Mouse (Mus musculus): ENCODE data around the gene Olfr361.
"Not testable (repeated sequence)": the region's sequence is repeated elsewhere in the genome, so short reads cannot be mapped to it uniquely, and the experiment has no call there.

The Olfr361 gene

DNA sequence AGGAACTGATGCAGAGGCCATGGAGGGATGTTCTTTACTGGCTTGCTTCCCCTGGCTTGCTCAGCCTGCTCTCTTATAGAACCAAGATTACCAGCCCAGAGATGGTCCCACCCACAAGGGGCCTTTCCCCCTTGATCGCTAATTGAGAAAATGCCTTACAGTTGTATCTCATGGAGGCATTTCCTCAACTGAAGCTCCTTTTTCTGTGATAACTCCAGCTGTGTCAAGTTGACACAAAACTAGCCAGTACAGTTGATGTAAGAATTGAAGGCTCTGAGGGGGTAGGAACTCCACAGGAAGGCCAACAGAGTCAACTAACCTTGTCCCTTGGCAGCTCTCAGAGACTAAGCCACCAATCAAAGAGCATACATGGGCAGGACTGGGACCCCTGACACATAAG lies at the start of gene Olfr361:
Gene Olfr361 (minus strand): TSS at position 101 of the 400 bp plus-strand sequence.
- DNase-seq = not testable (repeated sequence)

GRCm38 (mm10) chr2:37117810-37118209 lies 28.7 kb upstream of the Olfr361 start, which contains the start of gene Olfr362:
Gene Olfr362, minus strand, starts transcription at chr2:37117910.
- DNase-seq = no peak

DNA sequence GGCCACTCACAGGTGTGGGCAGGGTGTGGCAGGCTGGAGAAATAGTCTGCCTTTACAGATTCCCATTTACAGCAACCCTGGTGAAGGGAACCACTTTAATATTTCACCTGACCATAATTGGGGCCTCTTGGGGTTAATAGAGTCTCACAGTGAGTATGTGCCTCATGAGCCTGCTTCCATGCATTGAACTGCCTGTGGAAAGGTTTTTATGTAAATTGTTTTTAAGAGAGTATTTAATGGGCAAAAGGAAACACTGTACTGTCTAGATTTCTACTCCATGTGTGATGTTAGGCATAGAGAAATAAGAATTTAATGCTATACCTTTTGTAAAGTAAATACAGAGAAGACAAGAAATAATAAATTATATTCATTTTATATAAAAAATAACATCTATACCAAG lies 23.6 kb downstream of the Olfr361 start, which contains the start of gene Olfr360:
Gene Olfr360 (plus strand): TSS at position 301 of the 400 bp plus-strand sequence.
- no peak for DNase-seq

All from kidney, adult 9 months (tissue).